Mouse (Mus musculus): ENCODE measurements around the gene Cdh18. TPM values are rescaled to one million over a fixed set of nuclear protein-coding genes. Genes with fewer than 3 reads are reported as not detected.

Cdh18 gene
- 2.4 TPM for polyA plus RNA-seq (2014; fragmentation: Illumina TruSeq; extraction: RNeasy Lipid Tissue Mini Kit (QIAGEN cat#74804); ENCODE audit: low read depth, low replicate concordance)

GRCm38 (mm10) chr15:22548711-22549271 lies at the start of gene Cdh18:
Gene Cdh18 (plus strand): TSS chr15:22549022.

